Mouse (Mus musculus) megakaryocyte-erythroid progenitor cell, adult 5 weeks (primary cell): ENCODE measurements around the gene Cops6. TPM values are rescaled to one million over a fixed set of nuclear protein-coding genes. Genes with fewer than 3 reads are reported as not detected.

ENCODE experiments used
- polyA plus RNA-seq: library from polyadenylated mRNA; stranded (reverse); fragments of >175 nt; gene quantifications from 2 replicates; pipeline ENCODE4 v1.2.3, GENCODE M21; 2012

Cops6 gene
- 111 and 113 TPM in 2 replicates for polyA plus RNA-seq

DNA sequence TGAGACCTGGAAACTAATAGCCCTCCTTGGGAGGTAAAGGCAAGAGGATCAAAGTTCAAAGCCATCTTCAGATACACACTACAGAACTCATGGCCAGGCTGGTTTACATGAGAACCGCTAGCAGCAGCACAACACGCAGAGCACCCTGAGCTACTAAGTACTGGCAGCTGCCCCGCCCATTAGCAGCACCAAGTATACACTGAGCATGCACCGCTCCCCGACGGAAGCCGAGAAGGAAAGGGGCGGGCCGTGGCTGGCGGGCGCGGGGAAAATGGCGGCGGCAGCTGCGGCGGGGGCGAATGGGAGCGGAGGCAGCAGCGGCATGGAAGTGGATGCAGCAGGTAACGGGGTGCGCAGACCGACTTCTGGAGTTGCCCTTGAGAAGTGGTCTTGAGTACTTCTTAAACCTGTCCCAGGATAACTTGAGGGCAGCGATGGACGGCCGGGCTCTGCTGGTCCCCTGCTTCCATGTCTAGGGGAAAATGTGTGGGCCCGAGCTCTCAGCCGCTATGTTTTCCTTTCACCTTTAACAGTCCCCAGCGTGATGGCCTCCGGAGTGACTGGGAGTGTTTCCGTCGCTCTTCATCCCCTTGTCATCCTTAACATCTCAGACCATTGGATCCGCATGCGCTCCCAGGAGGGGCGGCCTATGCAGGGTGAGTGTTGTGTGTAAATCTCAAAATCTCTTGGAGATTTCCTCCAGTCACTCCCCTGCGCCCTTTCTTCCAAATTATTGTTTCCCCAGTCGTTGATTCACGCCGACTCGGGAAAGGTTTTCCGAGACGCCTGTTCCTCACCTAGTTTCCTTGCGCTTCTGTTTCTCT lies at the start of gene Cops6:
TSS of gene Cops6 (plus strand) at position 230 of the 824 bp plus-strand sequence.

DNA sequence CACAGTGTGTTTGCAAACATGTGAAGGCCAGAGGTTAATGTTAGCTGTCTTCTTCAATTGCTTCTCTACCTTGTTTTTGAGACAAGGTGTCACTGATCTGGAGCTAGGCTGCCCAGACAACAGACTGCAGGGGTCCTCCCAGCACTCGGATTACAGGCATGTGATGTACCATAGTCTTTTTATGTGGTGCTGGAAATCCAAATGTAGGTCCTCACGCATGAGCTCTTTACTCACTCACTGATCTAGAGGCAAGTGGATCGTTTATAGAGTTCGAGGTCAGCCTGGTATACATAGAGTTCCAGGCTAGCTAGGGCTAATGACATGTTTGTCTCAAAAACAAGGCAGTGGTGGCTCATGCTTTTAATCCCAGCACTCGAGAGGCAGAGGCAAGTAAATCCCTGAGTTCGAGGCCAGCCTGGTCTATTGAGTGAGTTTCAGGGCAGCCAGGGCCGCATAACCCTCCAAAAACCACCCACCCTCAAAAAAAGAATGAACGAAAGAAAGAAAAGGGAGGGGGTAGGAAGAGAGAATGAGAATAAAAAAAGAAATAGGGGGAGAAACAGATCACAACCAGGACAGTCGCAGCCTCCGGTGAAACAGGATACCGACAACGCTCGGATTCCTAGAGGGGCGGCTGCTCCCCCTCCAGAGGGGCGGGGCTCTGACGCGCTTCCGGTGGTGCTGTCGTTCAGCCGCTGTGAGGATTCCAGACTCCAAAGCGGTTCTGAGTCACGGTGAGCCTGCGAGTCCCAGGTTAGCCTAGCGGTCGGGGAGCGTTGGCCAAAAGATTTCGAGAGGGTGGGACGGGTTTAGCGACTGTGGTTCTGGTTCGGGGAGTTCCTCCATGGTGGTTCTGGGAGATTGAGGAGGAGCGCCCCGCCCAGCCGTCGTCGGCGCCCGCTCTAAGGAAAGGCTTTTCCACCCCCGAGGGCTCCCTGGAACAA lies 44.3 kb upstream of the Cops6 start, which contains the start of gene Zscan21:
TSS of gene Zscan21 (plus strand) at position 649 of the 944 bp plus-strand sequence.

DNA sequence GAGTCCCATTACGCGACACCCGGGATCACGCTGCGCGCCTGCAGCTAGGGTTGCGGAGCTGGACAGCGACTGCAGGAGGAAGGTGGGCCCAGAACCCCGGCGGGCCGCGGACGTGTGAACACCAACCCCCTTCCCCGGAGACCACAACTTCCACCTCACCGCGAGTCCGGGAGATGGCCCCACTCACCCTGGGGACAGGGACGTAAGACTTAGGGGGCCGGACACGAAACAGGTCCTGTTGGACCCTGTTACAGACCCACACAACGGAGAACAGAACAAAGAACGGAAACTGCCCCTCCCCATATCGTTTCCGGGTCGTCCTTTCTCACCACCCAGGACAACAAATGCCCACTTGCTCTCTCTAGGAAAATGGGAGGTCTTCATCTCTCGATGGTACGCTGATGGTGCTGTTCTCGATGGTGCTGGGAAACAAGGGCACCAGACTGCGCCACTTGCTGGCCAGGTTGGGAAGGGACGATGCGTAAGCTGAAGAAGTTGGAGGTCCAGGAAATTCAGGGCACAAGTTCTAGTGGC lies 5.4 kb upstream of the Cops6 start, which contains the start of gene Zfp113:
TSS of gene Zfp113 (minus strand) at position 302 of the 534 bp plus-strand sequence.

DNA sequence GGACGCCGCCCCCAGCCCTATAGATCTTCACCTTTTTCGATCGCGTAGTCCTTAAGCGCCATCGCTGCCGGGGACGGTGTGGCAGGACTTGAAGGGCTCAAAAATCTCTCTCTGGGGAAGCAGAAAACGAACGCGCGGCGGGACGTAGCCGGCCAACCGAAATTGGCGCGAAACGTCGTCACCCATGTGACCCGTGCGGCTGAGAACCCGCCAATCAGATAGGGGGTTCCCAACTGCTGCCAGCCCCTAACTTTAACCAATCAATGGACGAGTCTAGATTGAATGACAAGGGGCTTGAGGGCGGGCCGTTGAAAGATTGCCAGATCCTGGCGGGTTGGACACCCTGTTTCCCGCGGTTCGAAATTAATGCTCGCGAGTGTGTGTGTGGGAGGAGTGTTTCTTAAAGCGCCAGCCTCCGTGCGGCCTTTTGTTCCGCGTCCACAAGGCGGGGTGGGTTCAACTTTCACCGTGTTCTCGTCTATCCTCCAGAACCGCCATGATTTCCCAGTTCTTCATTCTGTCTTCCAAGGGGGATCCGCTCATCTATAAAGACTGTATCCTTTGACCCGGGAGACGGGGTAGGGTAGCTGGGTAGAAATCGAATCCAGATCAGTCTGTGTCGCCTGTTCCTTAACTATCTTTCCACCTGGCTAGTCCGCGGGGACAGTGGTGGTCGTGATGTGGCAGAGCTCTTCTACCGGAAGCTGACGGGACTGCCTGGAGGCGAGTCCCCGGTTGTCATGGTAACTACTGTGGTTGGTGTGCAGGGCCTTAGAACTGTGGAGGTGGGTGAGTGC lies 11.0 kb downstream of the Cops6 start, which contains the start of the genes Ap4m1 and Mcm7:
TSS of gene Ap4m1 (plus strand) at position 308 of the 797 bp plus-strand sequence.
TSS of gene Mcm7 (minus strand) at position 728 of the 797 bp plus-strand sequence.

DNA sequence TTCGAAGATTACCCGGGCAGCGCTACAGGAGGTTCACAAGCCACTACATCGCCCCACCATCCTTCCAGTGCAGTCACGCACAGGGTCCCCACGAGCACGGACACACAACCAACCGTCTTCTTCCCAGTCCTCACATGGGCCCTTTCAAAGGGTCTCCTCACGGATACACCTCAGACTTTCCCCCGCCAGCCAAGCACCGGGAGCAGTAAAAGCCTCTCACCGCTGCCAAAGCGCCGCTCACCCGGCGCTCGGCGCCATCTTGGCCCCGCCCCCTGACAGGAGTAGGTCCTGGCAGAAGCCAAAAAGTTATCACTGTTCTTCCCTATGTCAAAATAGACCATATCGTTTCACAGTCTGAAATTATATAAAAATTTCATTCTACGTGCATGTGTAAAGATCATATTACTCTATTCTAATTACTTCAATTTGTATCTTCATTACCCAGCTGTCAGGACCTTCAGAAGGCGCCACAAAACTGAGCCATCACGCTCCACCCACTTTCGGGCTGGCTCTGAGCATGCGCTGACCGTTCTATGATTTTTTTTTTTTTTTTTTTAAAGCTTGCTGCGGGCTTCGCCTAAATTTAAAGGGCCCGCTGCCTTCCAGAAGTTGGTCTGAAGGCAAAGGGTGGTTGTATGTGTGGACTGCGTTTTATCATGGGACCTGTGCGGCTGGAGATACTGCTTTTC lies 26.2 kb downstream of the Cops6 start, which contains the start of the genes Taf6 and Cnpy4:
TSS of gene Taf6 (minus strand) at position 502 of the 689 bp plus-strand sequence.
TSS of gene Cnpy4 (plus strand) at position 536 of the 689 bp plus-strand sequence.

DNA sequence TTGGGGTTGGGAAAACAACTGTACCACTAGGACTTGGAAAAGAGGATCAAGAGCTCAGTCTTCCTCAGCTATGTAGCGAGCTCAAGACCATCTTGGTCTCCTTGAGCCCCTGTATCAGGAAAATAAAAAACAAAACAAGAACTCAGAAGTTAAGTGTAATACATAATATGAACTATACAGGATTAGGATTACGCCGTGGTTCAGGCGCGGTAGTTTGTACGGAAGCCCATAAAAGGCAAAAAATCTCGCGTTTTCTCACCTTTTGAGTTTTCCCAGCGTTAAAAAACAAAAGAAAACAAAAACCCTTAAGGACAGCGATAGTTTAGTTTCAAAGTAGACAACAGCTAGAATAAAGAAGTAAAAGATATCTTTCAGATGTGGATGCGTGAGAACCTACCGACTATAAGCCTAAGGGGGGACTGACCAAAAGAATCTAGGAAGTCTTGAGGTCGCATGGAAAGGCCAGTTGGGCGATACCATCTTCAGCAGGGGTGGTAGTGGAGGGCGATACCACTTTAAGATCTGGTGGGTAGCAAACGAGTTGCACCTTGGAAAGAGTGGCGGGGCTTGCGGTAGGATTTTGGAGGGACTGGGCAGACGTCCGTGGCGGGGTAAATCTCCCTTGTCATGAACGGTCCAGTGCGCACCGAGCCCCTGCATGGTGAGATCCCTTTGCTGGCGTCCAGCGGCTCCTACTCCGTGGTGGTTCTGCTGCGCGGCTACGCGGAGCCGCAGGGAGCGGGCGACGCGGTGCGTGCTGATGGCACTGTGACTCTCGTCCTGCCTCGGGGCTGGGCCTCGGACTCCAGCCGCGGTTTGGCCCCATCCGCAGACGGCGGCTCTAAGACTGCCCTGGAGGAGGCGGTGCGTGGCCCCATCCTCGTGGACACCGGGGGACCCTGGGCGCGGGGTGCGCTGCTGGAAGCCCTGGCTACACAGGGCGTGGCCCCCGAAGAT lies 33.2 kb downstream of the Cops6 start, which contains the start of gene Mblac1:
TSS of gene Mblac1 (plus strand) at position 544 of the 957 bp plus-strand sequence.

Other genes with a start within 250 kb of the Cops6 start
- gene Cyp3a13, start 239.5 kb upstream of the Cops6 start, polyA plus RNA-seq, result not detected in 2 replicates
- not detected in 2 replicates for gene Gjc3, start 198.0 kb upstream of the Cops6 start, polyA plus RNA-seq
- not detected in 2 replicates for gene Azgp1, start 179.6 kb upstream of the Cops6 start, polyA plus RNA-seq
- gene Smok3a, start 139.8 kb upstream of the Cops6 start, polyA plus RNA-seq, result 0.03 and 0.05 TPM in 2 replicates
- gene Smok3b, start 139.6 kb upstream of the Cops6 start, polyA plus RNA-seq, result not detected in 2 replicates
- 0.13 TPM in 1 of 2 replicates, not detected in the other for gene Smok3c, start 107.9 kb upstream of the Cops6 start, polyA plus RNA-seq
- 1.0 and 1.1 TPM in 2 replicates for gene Zkscan1, start 76.0 kb upstream of the Cops6 start, polyA plus RNA-seq
- 1.4 and 1.6 TPM in 2 replicates for gene Zscan21, start 44.2 kb upstream of the Cops6 start, polyA plus RNA-seq
- gene Zfp113, start 5.3 kb upstream of the Cops6 start, polyA plus RNA-seq, result 0.29 and 0.35 TPM in 2 replicates
- gene Ap4m1, start 10.9 kb downstream of the Cops6 start, polyA plus RNA-seq, result 29.7 and 34.6 TPM in 2 replicates
- 63.1 and 79.9 TPM in 2 replicates for gene Mcm7, start 11.4 kb downstream of the Cops6 start, polyA plus RNA-seq
- 27.4 and 28.8 TPM in 2 replicates for gene Taf6, start 26.4 kb downstream of the Cops6 start, polyA plus RNA-seq
- gene Cnpy4, start 26.4 kb downstream of the Cops6 start, polyA plus RNA-seq, result 2.8 and 3.1 TPM in 2 replicates
- 5.2 and 7.1 TPM in 2 replicates for gene Mblac1, start 33.2 kb downstream of the Cops6 start, polyA plus RNA-seq
- gene Nxpe5, start 64.8 kb downstream of the Cops6 start, polyA plus RNA-seq, result 0.39 and 0.83 TPM in 2 replicates
- 135 and 171 TPM in 2 replicates for gene Lamtor4, start 94.4 kb downstream of the Cops6 start, polyA plus RNA-seq
- gene BC037034, start 103.0 kb downstream of the Cops6 start, polyA plus RNA-seq, result 210 and 248 TPM in 2 replicates
- gene Gal3st4, start 111.8 kb downstream of the Cops6 start, polyA plus RNA-seq, result not detected in 2 replicates
- not detected in 2 replicates for gene Gm43720, start 118.9 kb downstream of the Cops6 start, polyA plus RNA-seq
- gene Gpc2, start 118.9 kb downstream of the Cops6 start, polyA plus RNA-seq, result 5.9 and 8.4 TPM in 2 replicates
- gene Stag3, start 119.2 kb downstream of the Cops6 start, polyA plus RNA-seq, result 8.0 and 9.8 TPM in 2 replicates
- gene Pvrig, start 180.9 kb downstream of the Cops6 start, polyA plus RNA-seq, result not detected in 2 replicates